Mouse (Mus musculus): ENCODE measurements around the gene Rgs12. TPM values are rescaled to one million over a fixed set of nuclear protein-coding genes. Genes with fewer than 3 reads are reported as not detected.

Gene Rgs12
- polyA plus RNA-seq, 1 experiment from 2014 or later = 28.1 TPM

GRCm38 (mm10) chr5:35037438-35037837 is 88.2 kb downstream of the Rgs12 start:
- Histone ChIP-seq H3K27ac (peak overlapping the region; percentile 31; the same call in 1 of the 2 replicates), H3K4me2 (no peak overlapping the region), H3K9ac (no peak overlapping the region), H3K9me3 (no peaks in the 10 kb centered on the region), H3K27me3 (replicated peaks) (no peaks in the 10 kb centered on the region), H3K4me3 (replicated peaks) (no peak overlapping the region), H3K36me3 (no peaks in the 10 kb centered on the region; the same call in 1 of the 2 replicates), H3K4me1 (peaks cover 6% of the 10 kb centered on the region; the same call in 1 of the 2 replicates)
- ATAC-seq (ENCODE audit: insufficient read depth, low FRiP score, low read depth) = 0 out of 2 replicates have a peak, but pooled peaks have one; percentile 15

- Histone ChIP-seq H3K27me3 (replicated peaks) (no peaks in the 10 kb centered on the region), H3K4me1 (peaks cover 6% of the 10 kb centered on the region; the same call in 1 of the 2 replicates), H3K9ac (no peak within 1 kb of the TSS), H3K9me3 (no peaks in the 10 kb centered on the region), H3K4me3 (replicated peaks) (no peak within 1 kb of the TSS), H3K36me3 (no peaks in the 10 kb centered on the region), H3K27ac (peak within 1 kb of the TSS; percentile 54; the same call in 1 of the 2 replicates), H3K4me2 (no peak within 1 kb of the TSS)
- WGBS = 34% methylated on average over 6 of the region's 6 CpGs
- ATAC-seq (ENCODE audit: insufficient read depth, low FRiP score, low read depth) = peak; percentile 53; the same call in 1 of the 2 replicates
These were observed 92.1 kb downstream of the Rgs12 start, which contains the start of gene Hgfac for GRCm38 (mm10) chr5:35041268-35041829. TSS of gene Hgfac (plus strand) at chr5:35041509.

- 53% methylated on average over 10 of the region's 10 CpGs for WGBS
- Histone ChIP-seq H3K9ac (no peak overlapping the region), H3K9me3 (no peaks in the 10 kb centered on the region), H3K4me3 (replicated peaks) (no peak overlapping the region), H3K27me3 (replicated peaks) (no peaks in the 10 kb centered on the region), H3K4me2 (no peak overlapping the region), H3K36me3 (no peaks in the 10 kb centered on the region), H3K4me1 (peaks cover 6% of the 10 kb centered on the region; the same call in 1 of the 2 replicates), H3K27ac (no peak overlapping the region)
- ATAC-seq (ENCODE audit: insufficient read depth, low FRiP score, low read depth) = no peak; the same call in 1 of the 2 replicates
These were observed 93.3 kb downstream of the Rgs12 start for GRCm38 (mm10) chr5:35042431-35043109.

- Histone ChIP-seq H3K36me3 (no peaks in the 10 kb centered on the region), H3K4me2 (no peak overlapping the region), H3K27ac (no peak overlapping the region), H3K4me1 (peaks cover 6% of the 10 kb centered on the region; the same call in 1 of the 2 replicates), H3K27me3 (replicated peaks) (no peaks in the 10 kb centered on the region), H3K4me3 (replicated peaks) (no peak overlapping the region), H3K9ac (no peak overlapping the region), H3K9me3 (no peaks in the 10 kb centered on the region)
- peak; percentile 67; the same call in 1 of the 2 replicates for ATAC-seq (ENCODE audit: insufficient read depth, low FRiP score, low read depth)
- WGBS = 13% methylated on average over 1 of the region's 1 CpGs
These were observed 93.8 kb downstream of the Rgs12 start for GRCm38 (mm10) chr5:35043110-35043451.

GRCm38 (mm10) chr5:35050541-35050940 is 101.3 kb downstream of the Rgs12 start:
- Histone ChIP-seq H3K9ac (no peak overlapping the region), H3K4me3 (replicated peaks) (no peak overlapping the region), H3K9me3 (no peaks in the 10 kb centered on the region), H3K4me1 (no peaks in the 10 kb centered on the region), H3K27ac (no peak overlapping the region), H3K36me3 (no peaks in the 10 kb centered on the region), H3K27me3 (replicated peaks) (no peaks in the 10 kb centered on the region), H3K4me2 (no peak overlapping the region)
- 72% methylated on average over 5 of the region's 5 CpGs for WGBS
- ATAC-seq (ENCODE audit: insufficient read depth, low FRiP score, low read depth) = no peak

- H3K4me2 ChIP-seq = no peak overlapping the region
- no peak overlapping the region for H3K4me3 ChIP-seq (replicated peaks)
- H3K4me1 ChIP-seq = peaks cover 12% of the 10 kb centered on the region; the same call in 1 of the 2 replicates
- H3K9me3 ChIP-seq = no peaks in the 10 kb centered on the region
- ATAC-seq (ENCODE audit: insufficient read depth, low FRiP score, low read depth) = no peak
- H3K9ac ChIP-seq = no peak overlapping the region
- H3K36me3 ChIP-seq = no peaks in the 10 kb centered on the region
- peaks cover 25% of the 10 kb centered on the region for H3K27me3 ChIP-seq (replicated peaks)
- no peak overlapping the region for H3K27ac ChIP-seq
- 84% methylated on average over 3 of the region's 3 CpGs for WGBS
These were observed 105.4 kb downstream of the Rgs12 start for GRCm38 (mm10) chr5:35054628-35055027.

- no peaks in the 10 kb centered on the region for H3K9me3 ChIP-seq
- peaks cover 25% of the 10 kb centered on the region for H3K27me3 ChIP-seq (replicated peaks)
- no peaks in the 10 kb centered on the region for H3K36me3 ChIP-seq
- ATAC-seq (ENCODE audit: insufficient read depth, low FRiP score, low read depth) = no peak
- no peak overlapping the region for H3K4me2 ChIP-seq
- no peak overlapping the region for H3K9ac ChIP-seq
- 74% methylated on average over 12 of the region's 12 CpGs for WGBS
- H3K27ac ChIP-seq = no peak overlapping the region
- H3K4me1 ChIP-seq = peaks cover 12% of the 10 kb centered on the region; the same call in 1 of the 2 replicates
- no peak overlapping the region for H3K4me3 ChIP-seq (replicated peaks)
These were observed 105.8 kb downstream of the Rgs12 start for GRCm38 (mm10) chr5:35055076-35055475.

- peak within 1 kb of the TSS; percentile 58 for H3K4me3 ChIP-seq (replicated peaks)
- H3K4me2 ChIP-seq = peak within 1 kb of the TSS; percentile 96
- H3K9ac ChIP-seq = peak within 1 kb of the TSS; percentile 22; the same call in 1 of the 2 replicates
- H3K36me3 ChIP-seq = no peaks in the 10 kb centered on the region
- no peak within 1 kb of the TSS for H3K27ac ChIP-seq
- peak; percentile 67 for ATAC-seq (ENCODE audit: insufficient read depth, low FRiP score, low read depth)
- peaks cover 25% of the 10 kb centered on the region for H3K27me3 ChIP-seq (replicated peaks)
- under 1% methylated on average over 74 of the region's 74 CpGs for WGBS
- peaks cover 12% of the 10 kb centered on the region; the same call in 1 of the 2 replicates for H3K4me1 ChIP-seq
- H3K9me3 ChIP-seq = no peaks in the 10 kb centered on the region
These were observed 107.6 kb downstream of the Rgs12 start, which contains the start of gene Dok7 for GRCm38 (mm10) chr5:35056604-35057432. TSS of gene Dok7 (plus strand) at chr5:35056766.

- 21% methylated on average over 4 of the region's 4 CpGs for WGBS
- Histone ChIP-seq H3K27ac (no peak overlapping the region), H3K4me2 (peak overlapping the region; percentile 96), H3K4me3 (replicated peaks) (peak overlapping the region; percentile 58), H3K27me3 (replicated peaks) (peaks cover 25% of the 10 kb centered on the region), H3K36me3 (no peaks in the 10 kb centered on the region), H3K9me3 (no peaks in the 10 kb centered on the region), H3K4me1 (peaks cover 12% of the 10 kb centered on the region; the same call in 1 of the 2 replicates), H3K9ac (no peak overlapping the region)
- ATAC-seq (ENCODE audit: insufficient read depth, low FRiP score, low read depth) = no peak
These were observed 108.3 kb downstream of the Rgs12 start for GRCm38 (mm10) chr5:35057582-35057981.

- Histone ChIP-seq H3K9ac (no peak overlapping the region), H3K27me3 (replicated peaks) (peaks cover 25% of the 10 kb centered on the region), H3K36me3 (no peaks in the 10 kb centered on the region), H3K4me1 (peaks cover 12% of the 10 kb centered on the region; the same call in 1 of the 2 replicates), H3K4me2 (no peak overlapping the region; the same call in 1 of the 2 replicates), H3K9me3 (no peaks in the 10 kb centered on the region), H3K27ac (no peak overlapping the region), H3K4me3 (replicated peaks) (no peak overlapping the region)
- no peak for ATAC-seq (ENCODE audit: insufficient read depth, low FRiP score, low read depth)
- WGBS = 54% methylated on average over 1 of the region's 1 CpGs
These were observed 109.0 kb downstream of the Rgs12 start for GRCm38 (mm10) chr5:35058216-35058615.

GRCm38 (mm10) chr5:35060098-35060497 is 110.9 kb downstream of the Rgs12 start:
- ATAC-seq (ENCODE audit: insufficient read depth, low FRiP score, low read depth) = no peak
- H3K4me2 ChIP-seq = no peak overlapping the region
- H3K4me3 ChIP-seq (replicated peaks) = no peak overlapping the region
- H3K36me3 ChIP-seq = no peaks in the 10 kb centered on the region
- H3K27me3 ChIP-seq (replicated peaks) = peaks cover 25% of the 10 kb centered on the region
- H3K27ac ChIP-seq = no peak overlapping the region
- H3K9me3 ChIP-seq = no peaks in the 10 kb centered on the region
- no peak overlapping the region for H3K9ac ChIP-seq
- WGBS = 45% methylated on average over 3 of the region's 3 CpGs
- H3K4me1 ChIP-seq = peaks cover 12% of the 10 kb centered on the region; the same call in 1 of the 2 replicates
